In genomic region chr3:149068821-149069220, GRCm38 (mm10) we compare ENCODE assay signal across 23 mouse cellular contexts.
DNase-seq lines count a peak whose midpoint lies in the region; ATAC-seq lines count a peak whose summit lies in the region.
"Had no signal": no experiment of that assay in that cellular context is flagged by ENCODE, and none has a peak within 500 bp of the region (broad histone marks: within the 10 kb centered on the region; RNA-seq: fewer than 3 reads in every experiment).

No protein-coding gene starts in this region.

- no peak overlapping the region for H3K4me3 ChIP-seq in embryonic facial prominence, embryonic 13.5 days
- H3K4me3 ChIP-seq in embryonic facial prominence, embryonic 10.5 days = no peak overlapping the region
- H3K4me3 ChIP-seq in midbrain, embryonic 13.5 days (replicated peaks) = no peak overlapping the region
- no peak overlapping the region for H3K4me3 ChIP-seq in midbrain, embryonic 10.5 days
- H3K4me3 ChIP-seq in hindbrain, embryonic 16.5 days (ENCODE audit: low read length) = no peak overlapping the region
- H3K4me3 ChIP-seq in neural tube, embryonic 14.5 days (ENCODE audit: low read depth, low read length) = no peak overlapping the region
- H3K4me3 ChIP-seq: embryonic facial prominence, embryonic 12.5 days; kidney, embryonic 15.5 days; limb, embryonic 12.5 days; lung, embryonic 15.5 days; stomach, embryonic 15.5 days had no signal

- 36% methylated on average over 7 of the region's 7 CpGs for WGBS in embryonic facial prominence, embryonic 13.5 days
- WGBS in embryonic facial prominence, embryonic 10.5 days = 76% methylated on average over 7 of the region's 7 CpGs
- 67% methylated on average over 7 of the region's 7 CpGs for whole genome bisulfite sequencing in midbrain, embryonic 13.5 days
- WGBS in midbrain, embryonic 10.5 days = 82% methylated on average over 7 of the region's 7 CpGs
- WGBS in hindbrain, embryonic 16.5 days = 37% methylated on average over 7 of the region's 7 CpGs
- 46% methylated on average over 7 of the region's 7 CpGs for WGBS in neural tube, embryonic 14.5 days

- peaks cover 12% of the 10 kb centered on the region for H3K4me1 ChIP-seq in embryonic facial prominence, embryonic 13.5 days
- no peaks in the 10 kb centered on the region; the same call in 1 of the 2 replicates for H3K4me1 ChIP-seq in embryonic facial prominence, embryonic 10.5 days
- H3K4me1 ChIP-seq in midbrain, embryonic 13.5 days (replicated peaks) = no peaks in the 10 kb centered on the region
- H3K4me1 ChIP-seq in midbrain, embryonic 10.5 days = no peaks in the 10 kb centered on the region
- no peaks in the 10 kb centered on the region for H3K4me1 ChIP-seq in hindbrain, embryonic 16.5 days (ENCODE audit: control insufficient read depth, insufficient read depth, low read depth, low read length)
- H3K4me1 ChIP-seq in neural tube, embryonic 14.5 days (ENCODE audit: control insufficient read depth, insufficient read depth, low read length) = no peaks in the 10 kb centered on the region
- H3K4me1 ChIP-seq: stomach, embryonic 15.5 days had no signal

- no peaks in the 10 kb centered on the region for H3K9me3 ChIP-seq in embryonic facial prominence, embryonic 13.5 days
- H3K9me3 ChIP-seq in embryonic facial prominence, embryonic 10.5 days = no peaks in the 10 kb centered on the region
- H3K9me3 ChIP-seq in midbrain, embryonic 13.5 days = no peaks in the 10 kb centered on the region
- H3K9me3 ChIP-seq in midbrain, embryonic 10.5 days (replicated peaks) = no peaks in the 10 kb centered on the region
- no peaks in the 10 kb centered on the region for H3K9me3 ChIP-seq in hindbrain, embryonic 16.5 days (ENCODE audit: control insufficient read depth, low read length)
- H3K9me3 ChIP-seq in neural tube, embryonic 14.5 days (ENCODE audit: control insufficient read depth, low read length) = no peaks in the 10 kb centered on the region
- H3K9me3 ChIP-seq: embryonic facial prominence, embryonic 12.5 days; kidney, embryonic 15.5 days; limb, embryonic 12.5 days; lung, embryonic 15.5 days; stomach, embryonic 15.5 days had no signal

- no peak for ATAC-seq in embryonic facial prominence, embryonic 13.5 days (ENCODE audit: insufficient number of reproducible peaks, insufficient read depth, low FRiP score, low TSS enrichment, low read depth)
- peak; percentile 65; the same call in 1 of the 2 replicates for ATAC-seq in midbrain, embryonic 13.5 days
- no peak for ATAC-seq in hindbrain, embryonic 16.5 days
- ATAC-seq in neural tube, embryonic 14.5 days (ENCODE audit: low read depth) = peak; percentile 73; the same call in 1 of the 2 replicates
- ATAC-seq: intestine, postnatal 0 days had no signal

- no peaks in the 10 kb centered on the region for H3K27me3 ChIP-seq in embryonic facial prominence, embryonic 13.5 days
- H3K27me3 ChIP-seq in embryonic facial prominence, embryonic 10.5 days (replicated peaks; ENCODE audit: low read depth, poor library complexity, severe bottlenecking) = no peaks in the 10 kb centered on the region
- H3K27me3 ChIP-seq in midbrain, embryonic 13.5 days = no peaks in the 10 kb centered on the region
- H3K27me3 ChIP-seq in midbrain, embryonic 10.5 days (ENCODE audit: low read depth, poor library complexity, severe bottlenecking) = no peaks in the 10 kb centered on the region
- no peaks in the 10 kb centered on the region; the same call in 1 of the 2 replicates for H3K27me3 ChIP-seq in hindbrain, embryonic 16.5 days (replicated peaks; ENCODE audit: control insufficient read depth, insufficient read depth, low read length)
- H3K27me3 ChIP-seq in neural tube, embryonic 14.5 days (ENCODE audit: control insufficient read depth, insufficient read depth, low read length) = no peaks in the 10 kb centered on the region
- H3K27me3 ChIP-seq: embryonic facial prominence, embryonic 12.5 days; kidney, embryonic 15.5 days; limb, embryonic 12.5 days; lung, embryonic 15.5 days; stomach, embryonic 15.5 days had no signal

- no peak overlapping the region for H3K27ac ChIP-seq in embryonic facial prominence, embryonic 13.5 days
- H3K27ac ChIP-seq in embryonic facial prominence, embryonic 10.5 days (replicated peaks) = no peak overlapping the region
- no peak overlapping the region for H3K27ac ChIP-seq in midbrain, embryonic 13.5 days
- no peak overlapping the region for H3K27ac ChIP-seq in midbrain, embryonic 10.5 days (replicated peaks)
- H3K27ac ChIP-seq in hindbrain, embryonic 16.5 days (ENCODE audit: low read depth, low read length) = no peak overlapping the region
- no peak overlapping the region for H3K27ac ChIP-seq in neural tube, embryonic 14.5 days (ENCODE audit: low read depth, low read length)
- H3K27ac ChIP-seq: embryonic facial prominence, embryonic 12.5 days; kidney, embryonic 15.5 days; limb, embryonic 12.5 days; liver, embryonic 14.5 days; stomach, embryonic 15.5 days had no signal

- H3K36me3 ChIP-seq in embryonic facial prominence, embryonic 13.5 days = no peaks in the 10 kb centered on the region
- H3K36me3 ChIP-seq in embryonic facial prominence, embryonic 10.5 days (replicated peaks) = no peaks in the 10 kb centered on the region
- no peaks in the 10 kb centered on the region for H3K36me3 ChIP-seq in midbrain, embryonic 13.5 days
- no peaks in the 10 kb centered on the region for H3K36me3 ChIP-seq in midbrain, embryonic 10.5 days
- no peaks in the 10 kb centered on the region for H3K36me3 ChIP-seq in hindbrain, embryonic 16.5 days (ENCODE audit: control insufficient read depth, insufficient read depth, low read length)
- no peaks in the 10 kb centered on the region for H3K36me3 ChIP-seq in neural tube, embryonic 14.5 days (ENCODE audit: control insufficient read depth, insufficient read depth, low read length)
- H3K36me3 ChIP-seq: embryonic facial prominence, embryonic 12.5 days; kidney, embryonic 15.5 days; limb, embryonic 12.5 days; lung, embryonic 15.5 days; stomach, embryonic 15.5 days had no signal

- H3K4me2 ChIP-seq in embryonic facial prominence, embryonic 13.5 days = peak overlapping the region; percentile 11
- no peak overlapping the region for H3K4me2 ChIP-seq in midbrain, embryonic 13.5 days (replicated peaks)
- H3K4me2 ChIP-seq in hindbrain, embryonic 16.5 days (ENCODE audit: low read length) = peak overlapping the region; percentile 19; the same call in 1 of the 2 replicates
- H3K4me2 ChIP-seq in neural tube, embryonic 14.5 days (ENCODE audit: low read depth, low read length) = no peak overlapping the region
- H3K4me2 ChIP-seq: embryonic facial prominence, embryonic 12.5 days; kidney, embryonic 15.5 days; limb, embryonic 12.5 days; lung, embryonic 15.5 days; stomach, embryonic 15.5 days had no signal

- DNase-seq in embryonic facial prominence, embryonic 10.5 days (ENCODE audit: low spot score) = no peak
- DNase-seq in midbrain, embryonic 10.5 days (ENCODE audit: low spot score) = no peak
- DNase-seq in urinary bladder, postnatal 10 days (ENCODE audit: low spot score) = no peak
- no peak for DNase-seq in urinary bladder, postnatal 14 days (ENCODE audit: low spot score)
- DNase-seq: adrenal gland, adult 2 months; cerebellum, adult 9-11 months; gastrocnemius, postnatal 36 days; kidney, postnatal 4 days; layer of hippocampus, adult 9-11 months; lung, postnatal 4 days; right cerebral cortex, postnatal 25 days; thymus, postnatal 14 days had no signal

- no peak overlapping the region for H3K9ac ChIP-seq in embryonic facial prominence, embryonic 13.5 days
- H3K9ac ChIP-seq in midbrain, embryonic 13.5 days (replicated peaks) = no peak overlapping the region
- no peak overlapping the region for H3K9ac ChIP-seq in hindbrain, embryonic 16.5 days (ENCODE audit: low read depth, low read length)
- no peak overlapping the region for H3K9ac ChIP-seq in neural tube, embryonic 14.5 days (replicated peaks; ENCODE audit: low read depth, low read length)
- H3K9ac ChIP-seq: embryonic facial prominence, embryonic 12.5 days; kidney, embryonic 15.5 days; limb, embryonic 12.5 days; liver, embryonic 14.5 days; lung, embryonic 15.5 days; stomach, embryonic 15.5 days had no signal

Comparison
In these comparisons a context has a peak if more than half of its experiments do, and no peak if none do; other contexts are left out.
1. ATAC-seq: peak in midbrain, embryonic 13.5 days (single experiment) and neural tube, embryonic 14.5 days (single experiment); none in embryonic facial prominence, embryonic 13.5 days (single experiment) and hindbrain, embryonic 16.5 days (single experiment).
2. H3K4me2 ChIP-seq: peak in embryonic facial prominence, embryonic 13.5 days (single experiment) and hindbrain, embryonic 16.5 days (single experiment); none in midbrain, embryonic 13.5 days (single experiment) and neural tube, embryonic 14.5 days (single experiment).